Mouse (Mus musculus) monocyte, adult 5-6 weeks (primary cell): ENCODE measurements at regions not wholly inside any gene's neighbourhood (a gene's known extent, or its start where the extent isn't known, plus 50 kb on each side); places are given as distances from the start of the nearest gene placed in this dataset.

Experiments
- ATAC-seq: fragments of 153-309, 156-312 bp; replicated peaks from 2 replicates; pipeline ENCODE4 v1.8.0; 2017; ENCODE audit warnings: mild to moderate bottlenecking; ENCODE audit not compliant: low TSS enrichment, insufficient number of reproducible peaks, severe bottlenecking, poor library complexity, low FRiP score

DNA sequence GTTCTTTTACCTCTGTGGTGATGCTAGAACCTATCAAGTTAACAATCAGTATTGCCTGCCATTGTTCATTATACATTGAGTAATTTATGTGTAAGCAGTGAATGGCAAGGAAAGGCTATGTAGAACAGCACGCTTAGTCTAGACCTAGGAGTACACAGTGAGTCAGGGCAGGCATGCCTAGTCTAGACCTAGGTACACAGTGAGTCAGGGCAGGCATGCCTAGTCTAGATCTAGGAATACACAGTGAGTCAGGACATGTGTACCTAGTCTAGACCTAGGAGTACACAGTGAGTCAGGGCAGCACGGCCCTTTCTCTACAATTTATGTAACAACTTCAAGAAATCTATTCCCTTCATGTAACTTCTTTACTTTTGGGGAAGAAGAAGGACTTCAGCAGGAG, 347.2 kb downstream of the Tmem232 start:
- no peak for ATAC-seq

DNA sequence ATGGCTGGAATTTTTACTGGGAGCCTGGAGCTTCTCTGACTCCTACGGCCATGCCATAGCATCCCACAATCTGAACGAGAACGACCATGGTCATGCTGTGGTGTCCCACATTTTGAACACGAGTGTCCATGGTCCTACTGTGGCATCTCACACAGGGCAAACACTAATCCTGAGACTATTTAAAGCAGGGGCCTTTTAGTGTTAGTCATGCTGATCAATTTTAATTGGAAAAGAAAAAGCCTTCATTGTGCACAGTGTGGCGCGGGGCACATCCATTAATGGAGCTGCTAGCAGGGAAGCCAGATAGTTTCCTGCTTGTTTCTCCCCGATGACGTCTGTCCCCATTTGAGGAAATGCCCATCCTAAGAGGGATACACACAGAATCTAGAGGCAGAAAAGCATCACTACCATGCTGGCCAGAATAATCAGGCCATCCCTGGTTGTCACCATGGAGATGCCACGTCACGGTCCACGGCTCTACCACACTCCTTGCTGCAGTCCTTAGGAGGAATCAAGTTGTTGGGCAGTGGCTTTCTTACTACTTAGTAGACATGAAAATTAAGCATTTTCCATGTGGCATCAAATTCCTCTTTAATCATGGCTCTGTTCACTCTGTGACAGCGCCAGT, 348.0 kb downstream of the Tmem232 start:
- no peak for ATAC-seq

DNA sequence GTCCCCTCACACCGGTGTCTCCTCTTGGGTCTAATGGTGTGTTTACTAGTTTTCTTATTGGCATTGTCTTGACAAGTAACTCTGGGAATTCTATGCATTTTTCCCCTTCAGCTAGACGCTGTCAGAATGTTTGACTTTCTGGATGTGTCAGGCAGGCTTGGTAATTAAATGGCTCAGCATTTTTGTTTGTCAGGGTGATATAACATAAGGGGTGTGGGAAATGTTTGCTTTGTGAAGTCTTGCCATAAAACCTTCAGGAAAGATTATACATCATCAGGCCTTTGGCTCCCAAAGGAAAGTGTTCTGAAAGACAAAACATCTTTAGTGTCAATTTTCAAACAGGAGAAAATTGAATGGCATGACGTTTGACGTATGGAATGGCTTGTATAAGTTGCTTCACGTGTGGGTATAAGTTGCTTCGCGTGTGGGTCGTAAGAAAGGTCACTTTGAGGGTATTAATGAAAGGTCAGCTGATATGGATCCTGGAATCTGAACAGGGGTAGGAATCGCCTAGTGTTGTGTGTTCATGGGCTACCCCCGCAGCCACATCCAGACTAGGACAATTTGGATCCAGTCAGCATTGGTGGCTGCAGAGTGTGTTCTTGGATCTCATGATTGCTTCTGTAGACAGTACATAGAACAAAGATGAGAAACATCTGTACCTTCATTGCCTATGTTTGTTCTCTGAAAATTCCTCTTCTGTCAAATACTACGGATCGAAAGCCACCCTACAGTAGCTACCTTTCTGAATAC, 349.6 kb downstream of the Tmem232 start:
- no peak for ATAC-seq

DNA sequence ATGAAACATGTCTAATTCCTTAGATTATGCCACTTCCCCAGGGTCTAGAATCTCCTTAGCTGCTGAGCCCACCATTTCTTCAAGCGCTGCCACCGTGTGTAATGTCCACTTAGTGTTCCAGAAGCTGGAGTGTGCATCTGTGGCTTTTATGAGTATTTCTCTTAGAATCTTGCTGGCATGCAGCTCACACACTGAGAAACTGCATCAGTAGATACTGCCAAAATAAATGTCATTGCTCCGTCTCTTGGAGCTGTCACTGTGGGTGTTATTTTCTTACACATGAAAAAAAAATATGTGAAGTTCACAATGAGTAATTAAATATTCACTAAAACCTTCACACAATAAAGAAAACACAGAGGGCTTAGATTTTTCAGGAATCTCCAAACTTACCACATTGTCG, 345.3 kb upstream of the 4930583I09Rik start:
- ATAC-seq = no peak

DNA sequence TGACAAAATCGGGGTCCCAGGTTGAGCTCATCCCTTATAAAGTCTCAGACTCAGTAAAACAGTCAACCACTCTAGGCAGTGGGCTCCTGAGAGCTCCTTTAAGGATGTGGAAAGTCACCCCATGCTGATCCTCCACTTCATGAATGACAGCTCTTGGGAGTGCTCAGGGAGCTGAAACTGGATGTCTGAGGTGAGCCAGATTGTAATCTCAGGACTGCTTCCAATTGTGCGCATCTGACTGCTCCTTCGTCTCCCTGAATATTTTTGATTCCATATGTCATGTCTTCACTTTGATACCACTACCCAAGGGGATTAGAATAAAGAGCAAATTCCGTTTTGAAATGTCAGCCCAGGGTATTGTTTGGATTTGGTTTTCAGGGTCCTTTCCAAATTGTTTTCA, 339.9 kb upstream of the 4930583I09Rik start:
- no peak for ATAC-seq

DNA sequence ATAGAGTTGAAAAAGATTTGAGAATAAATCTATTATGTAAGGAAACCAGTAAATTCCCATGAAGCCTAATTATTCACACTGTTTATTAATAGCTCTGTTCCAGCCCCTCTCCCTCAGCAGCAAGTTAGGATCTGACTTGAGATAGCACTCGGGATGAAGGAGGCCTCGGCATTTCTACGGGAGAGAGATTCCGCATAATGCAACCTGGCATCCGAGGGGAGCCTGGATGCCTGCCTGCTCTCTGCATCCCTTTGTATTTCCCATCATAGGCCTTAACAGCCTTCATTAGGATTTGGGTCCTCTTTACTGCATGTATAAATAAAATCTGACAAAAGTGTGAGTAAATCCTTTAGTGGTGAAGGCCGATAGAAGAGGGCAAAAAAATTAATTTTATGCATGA, 338.2 kb upstream of the 4930583I09Rik start:
- ATAC-seq = no peak

DNA sequence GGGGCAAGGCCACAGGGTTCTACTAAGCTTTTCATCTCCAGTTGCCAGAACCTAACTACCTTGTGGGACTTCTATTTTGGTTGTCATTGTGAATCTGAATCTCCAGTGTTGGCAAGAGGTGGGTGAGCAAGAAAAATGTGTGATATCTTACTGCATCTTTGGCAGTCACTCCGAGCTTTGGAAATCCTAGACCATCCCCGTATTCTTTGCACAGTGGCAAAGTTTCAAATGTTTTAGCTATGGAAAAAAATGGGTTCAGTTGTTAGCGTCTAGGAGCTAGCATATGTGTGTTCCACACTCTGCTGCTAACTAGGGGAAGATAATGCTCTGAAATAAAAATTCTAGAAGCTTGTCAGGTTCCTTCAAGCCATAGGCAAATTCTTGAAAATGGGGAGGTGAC, 337.4 kb upstream of the 4930583I09Rik start:
- no peak for ATAC-seq

DNA sequence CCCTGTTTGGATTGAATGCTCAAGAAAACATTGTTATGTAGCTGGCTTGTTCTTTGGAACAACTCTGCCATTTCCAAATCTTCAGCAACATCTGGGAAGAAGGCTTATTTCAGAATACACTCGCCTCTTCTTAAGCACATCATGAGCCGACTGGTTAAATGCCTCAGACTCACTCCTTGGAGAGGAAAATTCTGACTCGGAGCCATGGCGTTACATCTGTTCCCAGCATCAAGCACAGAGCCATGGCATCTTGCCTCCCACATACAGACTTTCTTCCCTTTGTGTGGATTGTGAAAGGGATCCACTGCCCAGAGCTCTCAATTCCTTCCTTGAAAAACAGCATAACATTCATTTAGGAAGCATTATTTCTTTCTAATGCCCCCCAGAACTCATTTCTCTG, 334.8 kb upstream of the 4930583I09Rik start:
- ATAC-seq = no peak

DNA sequence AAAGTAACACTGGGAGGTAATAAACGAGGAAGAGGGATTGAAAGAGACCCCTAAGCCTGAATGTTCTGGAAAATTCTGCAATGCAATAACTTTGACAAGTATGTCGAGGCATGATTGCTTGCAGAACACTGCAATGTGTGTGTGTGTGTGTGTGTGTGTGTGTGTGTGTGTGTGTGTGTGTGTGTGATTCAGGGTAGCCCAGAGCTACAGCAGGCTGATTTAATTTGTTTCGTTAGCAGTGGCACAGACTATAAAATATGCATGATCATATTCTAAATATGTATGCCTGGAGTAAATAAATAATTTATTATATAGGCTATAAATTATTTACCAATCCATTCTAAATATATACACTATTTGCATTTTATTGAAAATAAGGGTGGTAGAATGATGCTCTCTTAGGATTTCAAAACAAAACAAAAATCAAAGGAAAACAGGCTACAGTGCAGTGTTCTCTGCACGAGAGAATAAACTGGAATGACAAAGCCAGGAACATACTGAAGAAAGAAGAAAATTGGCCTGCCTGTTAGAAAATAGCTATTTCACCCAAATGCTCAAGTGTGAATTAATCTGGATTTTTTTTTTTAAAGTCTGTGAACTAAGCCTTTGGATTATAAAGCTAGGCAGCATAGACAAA, 334.2 kb upstream of the 4930583I09Rik start:
- ATAC-seq = no peak

DNA sequence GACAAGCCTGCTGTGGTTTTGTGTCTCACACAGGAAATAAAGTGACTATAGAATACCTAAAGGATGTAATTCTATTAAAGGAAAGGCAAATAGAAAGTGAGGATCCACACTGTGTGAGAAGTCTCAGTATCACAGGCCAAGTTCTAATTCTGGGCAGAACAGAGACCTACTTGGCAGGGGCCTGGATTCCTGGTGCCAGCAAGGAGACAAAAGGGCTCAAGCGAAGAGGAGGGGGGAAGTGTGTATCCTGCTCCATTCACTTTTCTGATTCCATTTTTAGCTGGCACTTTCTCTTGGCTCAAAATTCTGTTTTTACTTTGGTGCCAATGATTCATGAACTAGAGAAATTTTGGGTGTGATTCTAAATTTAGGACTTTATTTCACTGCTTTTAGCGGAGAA, 310.5 kb upstream of the 4930583I09Rik start:
- ATAC-seq = no peak

DNA sequence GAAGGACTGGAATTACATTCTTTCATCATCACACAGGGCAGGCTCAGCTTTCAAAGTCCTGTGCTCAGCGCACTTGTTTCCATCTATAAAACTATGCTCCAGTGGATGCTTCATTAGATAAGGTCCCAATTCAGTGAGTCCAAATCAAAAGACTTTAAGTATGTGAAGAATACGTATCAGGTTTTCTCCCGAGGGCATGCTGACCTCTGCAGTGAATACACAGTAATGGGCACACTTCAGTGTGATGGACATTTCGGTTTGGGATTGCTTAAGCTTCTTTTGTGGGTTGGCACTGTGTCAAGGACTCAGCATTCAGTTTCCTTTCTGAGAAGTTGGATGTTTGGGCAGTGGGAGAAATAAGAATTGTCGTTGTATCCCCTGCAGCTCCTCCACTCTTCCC, 278.8 kb upstream of the 4930583I09Rik start:
- ATAC-seq = no peak

DNA sequence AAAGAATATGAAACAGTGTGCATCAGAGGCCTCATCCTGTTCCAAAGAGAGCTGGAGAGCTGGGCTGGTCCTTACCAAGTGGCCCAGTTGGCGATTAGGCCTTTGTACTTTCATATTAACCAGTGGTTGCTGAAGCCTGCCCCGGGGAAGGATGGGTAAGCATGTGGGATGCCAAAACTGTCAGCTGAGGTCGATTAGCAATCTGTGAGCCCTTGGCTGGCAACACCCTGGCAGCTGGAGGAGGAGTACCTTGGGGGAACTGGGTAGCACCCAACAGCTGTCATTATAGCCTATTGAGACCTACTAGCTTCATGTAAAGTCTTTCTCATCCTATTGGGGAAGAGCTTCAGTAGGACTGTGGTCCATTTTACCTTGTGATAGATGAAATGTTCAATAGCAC, 277.2 kb upstream of the 4930583I09Rik start:
- no peak for ATAC-seq

DNA sequence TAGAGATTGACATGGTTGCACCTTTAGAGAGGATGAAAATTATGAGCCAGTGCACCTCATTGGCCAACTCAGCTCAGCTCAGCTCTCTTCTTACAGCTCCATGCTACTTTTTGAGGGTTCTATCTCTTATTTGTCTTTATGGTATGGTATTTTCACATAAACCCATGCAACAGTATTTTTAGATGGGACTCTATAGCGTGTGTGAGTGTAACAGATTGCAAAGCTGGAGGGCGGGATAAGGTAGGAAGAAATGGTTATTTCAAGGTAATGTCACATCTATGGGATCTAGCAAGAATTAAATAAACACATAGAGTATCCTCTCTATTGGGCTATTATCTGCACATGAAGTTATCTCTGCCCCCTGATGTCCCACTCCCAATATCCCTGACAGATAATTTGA, 269.8 kb upstream of the 4930583I09Rik start:
- no peak for ATAC-seq

DNA sequence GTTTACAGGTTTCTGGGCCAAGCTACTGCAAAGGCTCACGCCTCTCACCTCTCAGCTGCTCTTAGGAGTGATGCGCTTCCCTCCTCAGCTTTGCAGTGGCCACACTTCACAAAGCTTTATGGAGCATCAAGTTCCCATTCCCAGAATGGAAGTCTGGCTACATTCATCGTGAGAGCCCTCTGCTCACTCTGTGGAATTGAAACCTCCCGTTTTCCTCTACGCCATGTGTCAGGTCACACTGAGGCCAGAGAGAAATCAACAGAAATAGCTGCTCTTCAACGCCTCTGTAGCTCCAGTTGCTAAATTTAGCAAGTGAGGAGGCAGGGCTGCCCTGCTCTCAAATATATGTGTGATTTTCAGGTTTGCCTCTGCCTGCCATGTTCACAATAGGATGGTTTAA, 265.3 kb upstream of the 4930583I09Rik start:
- no peak for ATAC-seq

DNA sequence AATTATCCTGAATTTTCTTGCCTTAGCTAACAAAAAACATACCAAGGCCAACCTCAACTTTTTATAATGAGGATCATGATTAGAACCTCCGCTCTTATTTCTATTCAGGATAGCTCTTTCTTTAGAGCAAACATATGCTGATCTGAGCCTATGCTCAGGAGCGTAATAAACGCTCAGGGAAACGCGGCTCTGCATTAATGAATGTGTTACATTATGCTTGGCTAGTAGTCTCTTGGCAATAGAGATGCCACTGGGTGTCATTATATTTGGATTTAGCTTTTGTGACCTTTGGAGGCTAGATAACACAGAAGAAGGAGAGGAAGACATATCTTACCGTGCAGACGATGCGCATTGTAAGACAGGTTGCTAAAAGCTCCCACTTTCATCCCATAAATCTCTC, 246.4 kb upstream of the 4930583I09Rik start:
- ATAC-seq = no peak

DNA sequence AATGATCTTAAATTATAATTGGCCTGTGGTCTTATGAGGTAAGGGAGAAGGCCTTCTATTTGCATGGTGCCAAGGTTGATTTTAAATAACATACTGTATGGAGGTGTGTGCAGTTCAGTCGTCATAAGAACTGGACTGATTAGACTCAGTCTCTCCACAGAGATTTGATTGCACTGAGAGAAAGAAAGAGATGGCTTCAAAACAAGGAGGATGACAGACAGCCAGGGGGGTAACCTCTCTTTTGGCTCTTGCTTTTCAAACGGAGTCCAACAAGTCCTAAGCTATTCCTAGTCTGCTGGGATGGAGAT, 245.9 kb upstream of the 4930583I09Rik start:
- no peak for ATAC-seq

DNA sequence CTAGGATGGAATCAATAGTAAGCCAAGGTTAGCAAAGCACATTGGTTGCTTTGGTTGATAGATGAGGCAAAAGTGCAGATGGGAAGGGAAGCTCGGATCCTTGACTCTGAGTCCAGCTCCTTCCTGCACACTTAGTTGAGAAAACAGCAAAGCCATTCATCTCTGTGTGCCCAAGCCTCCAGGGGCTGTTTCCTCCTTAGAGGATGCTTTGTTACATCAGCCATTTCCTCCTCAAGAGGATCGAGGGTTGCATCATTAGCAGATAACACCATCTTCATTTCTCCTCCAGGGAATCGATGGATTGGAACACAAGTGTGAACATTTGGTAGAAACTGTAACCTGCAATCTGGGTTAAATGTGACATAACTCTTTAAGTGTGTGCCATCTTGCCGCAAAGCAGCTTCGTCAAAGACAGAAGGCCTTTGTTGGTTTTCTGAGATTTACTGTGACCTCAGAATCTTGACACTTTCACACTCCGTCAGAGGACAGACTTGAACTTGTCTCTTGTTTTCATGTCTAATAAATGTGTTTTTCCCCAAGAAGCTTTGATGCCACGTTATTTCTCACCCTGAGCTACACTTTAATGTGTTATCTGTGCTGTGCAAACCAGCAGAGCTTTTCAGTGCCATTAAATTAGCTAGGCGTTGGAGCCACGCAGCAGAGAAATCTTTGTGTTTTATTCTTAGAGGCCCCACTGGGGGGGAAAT, 245.4 kb upstream of the 4930583I09Rik start:
- no peak for ATAC-seq

DNA sequence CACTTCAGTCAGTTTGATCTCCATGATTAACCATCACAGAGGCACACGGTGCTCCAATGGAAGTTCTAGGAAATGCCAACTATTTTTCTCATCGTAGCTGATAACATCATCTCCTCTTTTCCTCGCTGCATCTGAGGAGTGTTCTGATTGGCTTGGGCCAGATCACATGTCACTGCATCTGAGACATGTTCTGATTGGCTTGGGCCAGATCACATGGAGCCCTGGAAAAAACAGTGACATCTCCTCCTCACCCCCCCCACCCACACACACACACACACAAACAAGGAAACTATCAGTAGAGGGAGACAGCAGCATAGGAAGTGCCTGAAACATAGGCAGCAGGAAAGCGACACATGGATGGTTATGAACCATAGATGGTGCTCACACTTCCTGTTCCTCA, 239.0 kb upstream of the 4930583I09Rik start:
- ATAC-seq = no peak

DNA sequence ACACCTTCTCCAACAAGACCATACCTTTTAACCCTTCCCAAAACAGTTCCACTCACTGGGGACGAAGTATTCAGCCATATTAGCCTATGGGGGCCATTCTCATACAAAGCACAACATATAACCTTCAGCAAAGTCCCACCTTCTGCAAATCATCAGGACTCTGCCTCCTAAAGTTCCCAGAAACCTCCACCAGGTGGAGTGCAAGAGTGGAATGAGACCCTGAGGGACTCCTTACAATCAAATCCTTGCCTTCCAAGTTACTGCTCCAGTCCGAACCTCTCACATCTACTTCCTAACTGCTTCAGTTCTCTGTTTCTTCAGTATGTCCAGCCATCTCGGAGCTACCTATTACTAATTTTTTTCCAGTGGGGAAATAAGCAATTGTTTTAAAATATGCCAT, 235.2 kb upstream of the 4930583I09Rik start:
- ATAC-seq = no peak

DNA sequence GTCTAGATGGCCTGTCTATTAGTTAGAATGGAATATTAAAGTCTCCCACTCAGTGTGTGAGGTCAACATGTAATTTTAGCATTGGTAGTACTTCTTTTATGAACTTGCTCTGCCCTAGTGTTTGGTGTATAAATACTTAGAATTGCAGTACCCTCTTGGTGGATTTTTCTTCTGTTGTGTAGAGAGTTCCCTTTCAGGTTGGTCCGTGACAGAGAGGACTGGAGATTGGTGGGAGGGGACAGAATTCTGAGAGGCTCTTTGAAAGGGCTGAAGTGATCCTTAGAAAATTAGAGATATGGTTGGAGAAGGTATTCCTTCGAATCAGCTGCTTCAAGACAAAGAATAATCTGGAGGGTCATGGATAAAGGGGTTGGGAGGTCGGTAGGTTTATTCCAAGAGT, 230.3 kb upstream of the 4930583I09Rik start:
- no peak for ATAC-seq
